Mouse (Mus musculus): Measurements from ENCODE around the gene Nol11.

GRCm38 (mm10) chr11:107142382-107142781, 46.8 kb downstream of the Nol11 start:
- peak; percentile 67; the same call in 1 of the 2 replicates for TF ChIP-seq EP300 (IDR thresholded peaks at IDR 0.05; ENCODE audit: low read length)
- TF ChIP-seq CTCF (conservative IDR thresholded peaks at IDR 0.05 in 1 of 2, IDR thresholded peaks at IDR 0.05 in 1 of 2; ENCODE audit: low read depth in 2 of 2, low read length in 2 of 2): no peak
- no peak; the same call in 1 of the 2 replicates for TF ChIP-seq RAD21 (IDR thresholded peaks at IDR 0.05; ENCODE audit: low read depth, low read length)
- no peak for TF ChIP-seq ZMIZ1 (IDR thresholded peaks at IDR 0.05; ENCODE audit: low read depth, low read length)
- no peak for TF ChIP-seq JUND (conservative IDR thresholded peaks at IDR 0.05; ENCODE audit: low read depth, low read length)
- no peak for TF ChIP-seq HCFC1 (IDR thresholded peaks at IDR 0.05; ENCODE audit: low read depth, low read length)
